Mouse (Mus musculus): ENCODE measurements around the gene Gna14. TPM values are rescaled to one million over a fixed set of nuclear protein-coding genes. Genes with fewer than 3 reads are reported as not detected.

The Gna14 gene
- polyA plus RNA-seq, 1 experiment from 2014 or later, result 0.28 TPM

GRCm38 (mm10) chr19:16510343-16511080, 75.0 kb downstream of the Gna14 start:
- Histone ChIP-seq H3K4me1 (replicated peaks; ENCODE audit: control insufficient read depth, insufficient read depth, low read length) (no peaks in the 10 kb centered on the region; the same call in 1 of the 2 replicates), H3K4me3 (ENCODE audit: low read depth, low read length) (no peak overlapping the region), H3K9ac (ENCODE audit: low read depth, low read length) (no peak overlapping the region), H3K36me3 (ENCODE audit: control insufficient read depth, insufficient read depth, low read length) (no peaks in the 10 kb centered on the region), H3K27ac (ENCODE audit: low read depth, low read length) (no peak overlapping the region), H3K9me3 (ENCODE audit: control insufficient read depth, low read length) (peaks cover 3% of the 10 kb centered on the region), H3K4me2 (replicated peaks; ENCODE audit: low read depth, low read length) (no peak overlapping the region), H3K27me3 (ENCODE audit: control insufficient read depth, insufficient read depth, low read length) (no peaks in the 10 kb centered on the region)
- ATAC-seq (ENCODE audit: low FRiP score), result no peak
- 90% methylated on average over 10 of the region's 10 CpGs for WGBS
- DNase-seq (ENCODE audit: low spot score), result no peak

DNA sequence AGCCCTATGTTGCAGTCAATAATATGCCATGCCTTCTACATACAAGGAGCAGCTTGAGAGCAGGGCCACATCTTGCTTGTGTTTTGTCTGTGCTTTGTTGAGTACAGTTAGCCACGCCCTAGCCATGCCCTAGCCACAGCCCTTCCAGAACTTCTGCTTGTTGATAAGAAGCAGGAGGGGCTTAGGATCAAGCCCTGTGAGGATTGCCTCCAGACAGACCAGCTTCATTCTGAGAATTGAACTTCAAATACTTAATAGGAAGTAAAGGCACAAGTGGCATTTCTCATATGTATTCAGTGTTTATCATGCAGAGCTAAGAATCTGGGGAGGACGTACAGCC, 75.5 kb downstream of the Gna14 start:
- WGBS, result 77% methylated on average over 2 of the region's 2 CpGs

DNA sequence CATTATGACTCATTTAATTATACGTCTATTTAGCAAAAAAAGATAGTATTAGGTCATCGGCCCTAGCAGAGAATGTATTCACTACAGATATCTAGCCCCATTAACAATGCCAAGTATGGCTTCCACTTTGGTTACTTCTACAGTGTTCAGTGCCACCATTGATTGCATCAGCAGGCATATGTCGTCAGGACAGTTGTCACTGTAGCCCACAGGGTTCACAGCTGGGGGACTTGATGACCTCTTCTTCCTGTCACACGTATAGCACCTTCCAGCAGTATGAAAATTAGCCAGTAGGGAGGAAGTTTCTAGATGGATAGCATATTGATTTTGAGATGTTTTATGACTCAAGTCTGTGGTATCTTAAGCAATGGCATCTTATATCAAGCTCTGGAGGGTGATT, 78.6 kb downstream of the Gna14 start:
- Histone ChIP-seq H3K9ac (ENCODE audit: low read depth, low read length) (no peak overlapping the region), H3K9me3 (ENCODE audit: control insufficient read depth, low read length) (no peaks in the 10 kb centered on the region), H3K27me3 (ENCODE audit: control insufficient read depth, insufficient read depth, low read length) (no peaks in the 10 kb centered on the region), H3K4me3 (ENCODE audit: low read depth, low read length) (no peak overlapping the region), H3K4me1 (replicated peaks; ENCODE audit: control insufficient read depth, insufficient read depth, low read length) (no peaks in the 10 kb centered on the region), H3K27ac (ENCODE audit: low read depth, low read length) (no peak overlapping the region), H3K36me3 (ENCODE audit: control insufficient read depth, insufficient read depth, low read length) (no peaks in the 10 kb centered on the region), H3K4me2 (replicated peaks; ENCODE audit: low read depth, low read length) (no peak overlapping the region)
- no peak for DNase-seq (ENCODE audit: low spot score)
- no peak for ATAC-seq (ENCODE audit: low FRiP score)
- 89% methylated on average over 4 of the region's 4 CpGs for WGBS

More for the DNA sequence above, 75.5 kb downstream of the Gna14 start:
- H3K9ac ChIP-seq (ENCODE audit: low read depth, low read length), result no peak overlapping the region
- ATAC-seq (ENCODE audit: low FRiP score), result no peak
- H3K9me3 ChIP-seq (ENCODE audit: control insufficient read depth, low read length), result peaks cover 3% of the 10 kb centered on the region
- H3K27ac ChIP-seq (ENCODE audit: low read depth, low read length), result no peak overlapping the region
- no peak overlapping the region for H3K4me3 ChIP-seq (ENCODE audit: low read depth, low read length)
- H3K27me3 ChIP-seq (ENCODE audit: control insufficient read depth, insufficient read depth, low read length), result no peaks in the 10 kb centered on the region
- no peaks in the 10 kb centered on the region for H3K36me3 ChIP-seq (ENCODE audit: control insufficient read depth, insufficient read depth, low read length)
- DNase-seq (ENCODE audit: low spot score), result no peak
- H3K4me2 ChIP-seq (replicated peaks; ENCODE audit: low read depth, low read length), result no peak overlapping the region
- H3K4me1 ChIP-seq (replicated peaks; ENCODE audit: control insufficient read depth, insufficient read depth, low read length), result no peaks in the 10 kb centered on the region; the same call in 1 of the 2 replicates

DNA sequence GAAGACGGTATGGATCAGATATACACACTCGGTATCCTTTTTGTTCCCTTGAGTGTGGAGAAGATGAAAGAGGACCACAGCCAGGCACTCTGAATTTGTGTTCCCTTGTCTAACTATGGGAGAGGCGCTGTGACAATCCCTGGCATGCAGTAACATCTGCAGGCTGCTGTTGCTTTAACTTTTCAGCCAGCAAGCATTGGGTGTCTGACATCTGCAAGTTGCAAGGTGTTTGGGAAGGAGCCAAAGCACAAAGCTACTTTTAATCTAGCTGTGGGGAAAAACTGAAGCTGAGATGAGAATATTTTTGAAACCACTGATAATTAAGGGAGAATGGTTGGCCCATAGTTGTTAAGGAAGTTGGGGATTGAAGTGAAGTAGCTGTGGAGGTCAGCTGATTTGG, 83.0 kb downstream of the Gna14 start:
- Histone ChIP-seq H3K4me3 (ENCODE audit: low read depth, low read length) (no peak overlapping the region), H3K36me3 (ENCODE audit: control insufficient read depth, insufficient read depth, low read length) (no peaks in the 10 kb centered on the region), H3K4me2 (replicated peaks; ENCODE audit: low read depth, low read length) (no peak overlapping the region), H3K4me1 (replicated peaks; ENCODE audit: control insufficient read depth, insufficient read depth, low read length) (no peaks in the 10 kb centered on the region), H3K9ac (ENCODE audit: low read depth, low read length) (no peak overlapping the region), H3K27ac (ENCODE audit: low read depth, low read length) (no peak overlapping the region), H3K9me3 (ENCODE audit: control insufficient read depth, low read length) (no peaks in the 10 kb centered on the region), H3K27me3 (ENCODE audit: control insufficient read depth, insufficient read depth, low read length) (no peaks in the 10 kb centered on the region)
- WGBS, result 84% methylated on average over 3 of the region's 3 CpGs
- DNase-seq (ENCODE audit: low spot score) (no peak), ATAC-seq (ENCODE audit: low FRiP score) (no peak)

DNA sequence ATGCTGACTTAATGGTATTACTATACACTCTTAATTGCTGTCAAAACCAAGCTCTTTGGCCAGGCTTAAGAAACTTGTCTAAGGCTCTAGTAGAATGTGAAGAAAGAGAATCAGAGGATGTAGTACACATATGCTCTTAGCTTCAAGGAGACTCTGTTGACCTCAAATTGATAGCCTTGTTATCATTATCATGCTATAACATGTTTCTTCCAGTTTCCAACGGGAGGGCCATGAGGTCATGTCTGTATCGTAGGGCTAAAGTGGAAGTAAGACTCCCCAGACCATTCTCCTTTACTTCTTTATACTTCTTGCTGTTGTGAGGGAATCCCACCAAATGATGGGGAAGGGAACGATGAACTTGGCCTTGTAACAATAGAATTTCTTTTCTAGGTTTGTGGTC, 85.0 kb downstream of the Gna14 start:
- ATAC-seq (ENCODE audit: low FRiP score), result no peak
- H3K9me3 ChIP-seq (ENCODE audit: control insufficient read depth, low read length), result no peaks in the 10 kb centered on the region
- H3K4me1 ChIP-seq (replicated peaks; ENCODE audit: control insufficient read depth, insufficient read depth, low read length), result no peaks in the 10 kb centered on the region
- H3K36me3 ChIP-seq (ENCODE audit: control insufficient read depth, insufficient read depth, low read length), result no peaks in the 10 kb centered on the region
- no peak overlapping the region for H3K4me2 ChIP-seq (replicated peaks; ENCODE audit: low read depth, low read length)
- no peak overlapping the region for H3K4me3 ChIP-seq (ENCODE audit: low read depth, low read length)
- H3K9ac ChIP-seq (ENCODE audit: low read depth, low read length), result no peak overlapping the region
- no peaks in the 10 kb centered on the region for H3K27me3 ChIP-seq (ENCODE audit: control insufficient read depth, insufficient read depth, low read length)
- 90% methylated on average over 3 of the region's 3 CpGs for WGBS
- no peak for DNase-seq (ENCODE audit: low spot score)
- H3K27ac ChIP-seq (ENCODE audit: low read depth, low read length), result no peak overlapping the region

DNA sequence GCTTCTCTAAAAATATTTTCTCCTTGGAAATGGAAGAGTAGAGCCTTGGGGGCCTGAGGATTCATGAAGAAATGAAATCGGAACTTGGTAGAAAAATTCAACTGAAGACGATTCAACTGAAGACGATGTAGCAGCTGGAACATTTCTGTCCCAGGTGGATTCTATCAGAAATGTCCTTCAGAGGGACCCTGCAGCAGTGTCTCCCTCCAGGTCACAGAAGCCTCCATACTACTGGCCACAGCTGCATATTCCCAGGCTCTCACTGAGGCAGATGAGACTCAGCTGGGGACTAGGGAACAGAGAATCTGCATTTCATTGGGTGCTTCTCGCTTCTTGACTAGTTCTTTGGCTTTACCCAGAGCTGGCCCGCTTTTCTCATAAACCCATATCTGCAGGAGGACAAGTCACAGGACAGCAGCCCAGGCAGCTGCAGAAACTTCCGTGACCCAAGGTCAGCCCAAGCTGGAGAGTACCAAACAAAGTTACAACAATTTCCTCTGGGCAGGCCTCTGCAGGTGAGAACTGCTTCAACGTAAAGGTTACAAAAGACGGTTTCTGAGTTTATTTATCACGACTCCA, 90.8 kb downstream of the Gna14 start:
- Histone ChIP-seq H3K9ac (ENCODE audit: low read depth, low read length) (no peak overlapping the region), H3K36me3 (ENCODE audit: control insufficient read depth, insufficient read depth, low read length) (no peaks in the 10 kb centered on the region), H3K4me3 (ENCODE audit: low read depth, low read length) (no peak overlapping the region), H3K4me2 (replicated peaks; ENCODE audit: low read depth, low read length) (no peak overlapping the region), H3K27ac (ENCODE audit: low read depth, low read length) (no peak overlapping the region), H3K9me3 (ENCODE audit: control insufficient read depth, low read length) (no peaks in the 10 kb centered on the region), H3K4me1 (replicated peaks; ENCODE audit: control insufficient read depth, insufficient read depth, low read length) (no peaks in the 10 kb centered on the region), H3K27me3 (ENCODE audit: control insufficient read depth, insufficient read depth, low read length) (no peaks in the 10 kb centered on the region)
- DNase-seq (ENCODE audit: low spot score) (no peak), ATAC-seq (ENCODE audit: low FRiP score) (no peak)
- WGBS, result 83% methylated on average over 9 of the region's 9 CpGs

DNA sequence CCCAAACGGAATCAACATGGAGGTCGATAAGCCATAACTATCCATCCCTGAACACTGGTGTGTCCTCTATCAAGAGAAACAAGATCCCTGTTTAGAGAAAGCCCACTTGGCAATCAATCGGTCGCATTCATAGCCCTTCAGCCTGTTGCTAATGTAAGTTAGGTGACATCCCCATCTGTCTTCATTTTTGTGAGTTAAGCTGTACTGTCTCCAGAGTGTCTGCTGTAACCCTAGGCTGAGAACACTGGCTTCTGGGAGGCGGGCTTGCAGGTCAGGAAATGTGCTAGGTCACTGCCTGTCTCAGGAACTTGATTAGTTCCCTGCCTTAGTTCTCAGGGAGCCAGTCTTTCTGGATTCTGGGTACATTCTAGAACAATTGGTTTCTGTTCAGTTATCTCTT, 91.5 kb downstream of the Gna14 start:
- H3K27me3 ChIP-seq (ENCODE audit: control insufficient read depth, insufficient read depth, low read length), result no peaks in the 10 kb centered on the region
- H3K9me3 ChIP-seq (ENCODE audit: control insufficient read depth, low read length), result no peaks in the 10 kb centered on the region
- no peak for ATAC-seq (ENCODE audit: low FRiP score)
- no peak overlapping the region for H3K27ac ChIP-seq (ENCODE audit: low read depth, low read length)
- no peak overlapping the region for H3K4me2 ChIP-seq (replicated peaks; ENCODE audit: low read depth, low read length)
- WGBS, result 77% methylated on average over 5 of the region's 5 CpGs
- no peak overlapping the region for H3K4me3 ChIP-seq (ENCODE audit: low read depth, low read length)
- no peaks in the 10 kb centered on the region for H3K36me3 ChIP-seq (ENCODE audit: control insufficient read depth, insufficient read depth, low read length)
- no peak overlapping the region for H3K9ac ChIP-seq (ENCODE audit: low read depth, low read length)
- DNase-seq (ENCODE audit: low spot score), result no peak
- H3K4me1 ChIP-seq (replicated peaks; ENCODE audit: control insufficient read depth, insufficient read depth, low read length), result no peaks in the 10 kb centered on the region

GRCm38 (mm10) chr19:16528225-16528828, 92.8 kb downstream of the Gna14 start:
- Histone ChIP-seq H3K4me2 (replicated peaks; ENCODE audit: low read depth, low read length) (no peak overlapping the region), H3K9me3 (ENCODE audit: control insufficient read depth, low read length) (no peaks in the 10 kb centered on the region), H3K9ac (ENCODE audit: low read depth, low read length) (no peak overlapping the region), H3K4me1 (replicated peaks; ENCODE audit: control insufficient read depth, insufficient read depth, low read length) (no peaks in the 10 kb centered on the region), H3K36me3 (ENCODE audit: control insufficient read depth, insufficient read depth, low read length) (no peaks in the 10 kb centered on the region), H3K27ac (ENCODE audit: low read depth, low read length) (no peak overlapping the region), H3K4me3 (ENCODE audit: low read depth, low read length) (no peak overlapping the region), H3K27me3 (ENCODE audit: control insufficient read depth, insufficient read depth, low read length) (no peaks in the 10 kb centered on the region)
- no peak for DNase-seq (ENCODE audit: low spot score)
- 70% methylated on average over 3 of the region's 3 CpGs for WGBS
- ATAC-seq (ENCODE audit: low FRiP score), result no peak
